Mouse (Mus musculus) C2C12 (cell line): ENCODE measurements around the gene Cks2.

Experiments
- CTCF ChIP-seq: IDR thresholded peaks from one replicate; pipeline ENCODE4 v1.5.1; 2011; ENCODE audit not compliant: control insufficient read depth, insufficient read depth, insufficient read length
- MAX ChIP-seq: IDR thresholded peaks from one replicate; pipeline ENCODE4 v1.6.1; 2011; ENCODE audit warnings: mild to moderate bottlenecking, control low read depth
- USF1 ChIP-seq: IDR thresholded peaks from one replicate; pipeline ENCODE4 v1.6.1; 2011; ENCODE audit warnings: low read depth, mild to moderate bottlenecking, control low read depth, moderate library complexity

- TF ChIP-seq CTCF, result no peak
- no peak for TF ChIP-seq MAX
- TF ChIP-seq USF1, result no peak
Measured at GRCm38 (mm10) chr13:51617306-51617705, 27.7 kb upstream of the Cks2 start.
